Mouse (Mus musculus) limb, embryonic 11.5 days (tissue): ENCODE results near the gene Dennd1b. TPM values are rescaled to one million over a fixed set of nuclear protein-coding genes. Genes with fewer than 3 reads are reported as not detected.

Experiments used
- ATAC-seq: fragments of 200-750 bp; cut with Nextera tagmentation; 2 replicates; pipeline ENCODE4 v1.8.0; 2017; ENCODE audit warnings: low read depth; ENCODE audit not compliant: insufficient number of reproducible peaks, low FRiP score, low TSS enrichment
- DNase-seq: peaks from one replicate; pipeline ENCODE4 v3.0.0-alpha.2; 2015; ENCODE audit warnings: low spot score
- H3K27ac ChIP-seq: fragments of 300-500 bp; sonication (generic); replicated peaks from 2 replicates; pipeline ENCODE4 v1.5.1; 2014; ENCODE audit warnings: low read depth, mild to moderate bottlenecking, low read length
- H3K27me3 ChIP-seq: fragments of 300-500 bp; sonication (generic); 2 replicates; pipeline ENCODE4 v1.6.1; 2014; ENCODE audit warnings: mild to moderate bottlenecking, low read length, mixed read lengths; ENCODE audit not compliant: control insufficient read depth, insufficient read depth
- H3K36me3 ChIP-seq: fragments of 300-500 bp; sonication (generic); 2 replicates; pipeline ENCODE4 v1.6.1; 2014; ENCODE audit warnings: mild to moderate bottlenecking, low read length, moderate library complexity, mixed read lengths; ENCODE audit not compliant: control insufficient read depth, insufficient read depth
- H3K4me1 ChIP-seq: fragments of 300-500 bp; sonication (generic); 2 replicates; pipeline ENCODE4 v1.6.1; 2014; ENCODE audit warnings: low read length, mixed read lengths; ENCODE audit not compliant: control insufficient read depth, insufficient read depth
- H3K4me2 ChIP-seq: fragments of 300-500 bp; sonication (generic); 2 replicates; pipeline ENCODE4 v1.6.1; 2014; ENCODE audit warnings: low read depth, mild to moderate bottlenecking, moderate library complexity; ENCODE audit not compliant: severe bottlenecking
- H3K4me3 ChIP-seq: fragments of 300-500 bp; sonication (generic); 2 replicates; pipeline ENCODE4 v1.5.1; 2014; ENCODE audit warnings: low read depth, low read length
- H3K9ac ChIP-seq: fragments of 300-500 bp; sonication (generic); 2 replicates; pipeline ENCODE4 v1.6.1; 2014; ENCODE audit warnings: mild to moderate bottlenecking, low read length
- H3K9me3 ChIP-seq: fragments of 300-500 bp; sonication (generic); 2 replicates; pipeline ENCODE4 v1.6.1; 2016; ENCODE audit warnings: low read length; ENCODE audit not compliant: control insufficient read depth
- WGBS: fragments of 180-500 bp; shearing (Covaris S2); extraction: QIAGEN DNeasy Blood & Tissue Kit; methylation state at CpG from one replicate; pipeline ENCODE4 v1.1.7; 2014; 5-methylcytosine and 5-hydroxymethylcytosine counted together
- polyA plus RNA-seq: library from polyadenylated mRNA; unstranded; fragments of >200 nt; fragmentation: Nextera tagmentation; extraction: Ambion mirVana; gene quantifications from 2 replicates; pipeline ENCODE4 v1.2.1, GENCODE M21; 2014

Gene Dennd1b
- polyA plus RNA-seq, 1 experiment from 2014 or later = 11.6 TPM

GRCm38 (mm10) chr1:138984161-138984560 lies 20.9 kb downstream of the Dennd1b start:
- Histone ChIP-seq H3K4me1 (no peaks in the 10 kb centered on the region), H3K4me2 (no peak overlapping the region), H3K36me3 (no peaks in the 10 kb centered on the region), H3K9me3 (no peaks in the 10 kb centered on the region), H3K27me3 (no peaks in the 10 kb centered on the region), H3K4me3 (no peak overlapping the region), H3K27ac (no peak overlapping the region), H3K9ac (no peak overlapping the region)
- 93% methylated on average over 4 of the region's 4 CpGs for WGBS
- ATAC-seq (no peak), DNase-seq (no peak)

- Histone ChIP-seq H3K9ac (no peak overlapping the region), H3K27ac (no peak overlapping the region), H3K9me3 (no peaks in the 10 kb centered on the region), H3K36me3 (no peaks in the 10 kb centered on the region), H3K4me1 (no peaks in the 10 kb centered on the region), H3K4me2 (no peak overlapping the region), H3K4me3 (no peak overlapping the region), H3K27me3 (no peaks in the 10 kb centered on the region)
- 87% methylated on average over 5 of the region's 5 CpGs for WGBS
- DNase-seq (no peak), ATAC-seq (no peak)
These were observed 29.3 kb downstream of the Dennd1b start for GRCm38 (mm10) chr1:138992384-138993138.

- no peak overlapping the region for H3K4me2 ChIP-seq
- DNase-seq = no peak
- WGBS = 87% methylated on average over 6 of the region's 6 CpGs
- no peak overlapping the region for H3K27ac ChIP-seq
- no peak overlapping the region for H3K4me3 ChIP-seq
- no peaks in the 10 kb centered on the region for H3K4me1 ChIP-seq
- no peaks in the 10 kb centered on the region for H3K36me3 ChIP-seq
- no peak overlapping the region for H3K9ac ChIP-seq
- no peaks in the 10 kb centered on the region for H3K9me3 ChIP-seq
- no peaks in the 10 kb centered on the region for H3K27me3 ChIP-seq
- no peak for ATAC-seq
These were observed 32.6 kb downstream of the Dennd1b start for GRCm38 (mm10) chr1:138995621-138996380.

- Histone ChIP-seq H3K9ac (no peak overlapping the region), H3K4me1 (no peaks in the 10 kb centered on the region), H3K9me3 (no peaks in the 10 kb centered on the region), H3K36me3 (no peaks in the 10 kb centered on the region), H3K27me3 (no peaks in the 10 kb centered on the region), H3K4me2 (no peak overlapping the region), H3K27ac (no peak overlapping the region), H3K4me3 (no peak overlapping the region)
- DNase-seq (no peak), ATAC-seq (no peak)
- WGBS = 91% methylated on average over 2 of the region's 2 CpGs
These were observed 33.4 kb downstream of the Dennd1b start for GRCm38 (mm10) chr1:138996663-138997062.

GRCm38 (mm10) chr1:139000675-139001379 lies 37.6 kb downstream of the Dennd1b start:
- Histone ChIP-seq H3K27ac (no peak overlapping the region), H3K4me2 (no peak overlapping the region), H3K4me3 (no peak overlapping the region), H3K36me3 (no peaks in the 10 kb centered on the region), H3K9me3 (no peaks in the 10 kb centered on the region), H3K9ac (no peak overlapping the region), H3K27me3 (no peaks in the 10 kb centered on the region), H3K4me1 (no peaks in the 10 kb centered on the region)
- DNase-seq = no peak
- ATAC-seq = no peak
- 62% methylated on average over 9 of the region's 9 CpGs for WGBS

- 94% methylated on average over 2 of the region's 2 CpGs for WGBS
- Histone ChIP-seq H3K4me2 (no peak overlapping the region), H3K4me3 (no peak overlapping the region), H3K36me3 (no peaks in the 10 kb centered on the region), H3K4me1 (no peaks in the 10 kb centered on the region), H3K27me3 (no peaks in the 10 kb centered on the region), H3K9me3 (no peaks in the 10 kb centered on the region), H3K27ac (no peak overlapping the region), H3K9ac (no peak overlapping the region)
- no peak for ATAC-seq
- DNase-seq = no peak
These were observed 40.3 kb downstream of the Dennd1b start for GRCm38 (mm10) chr1:139003503-139003902.

- DNase-seq (no peak), ATAC-seq (no peak)
- H3K27me3 ChIP-seq = no peaks in the 10 kb centered on the region
- WGBS = 85% methylated on average over 1 of the region's 1 CpGs
- no peaks in the 10 kb centered on the region for H3K9me3 ChIP-seq
- H3K27ac ChIP-seq = no peak overlapping the region
- no peak overlapping the region for H3K9ac ChIP-seq
- H3K4me1 ChIP-seq = no peaks in the 10 kb centered on the region
- H3K36me3 ChIP-seq = no peaks in the 10 kb centered on the region
- H3K4me2 ChIP-seq = no peak overlapping the region
- no peak overlapping the region for H3K4me3 ChIP-seq
These were observed 42.8 kb downstream of the Dennd1b start for GRCm38 (mm10) chr1:139006000-139006399.

GRCm38 (mm10) chr1:139007475-139007874 lies 44.2 kb downstream of the Dennd1b start:
- ATAC-seq = no peak
- no peaks in the 10 kb centered on the region for H3K27me3 ChIP-seq
- DNase-seq = no peak
- no peaks in the 10 kb centered on the region for H3K9me3 ChIP-seq
- no peak overlapping the region for H3K9ac ChIP-seq
- H3K36me3 ChIP-seq = no peaks in the 10 kb centered on the region
- H3K27ac ChIP-seq = no peak overlapping the region
- no peak overlapping the region for H3K4me2 ChIP-seq
- H3K4me3 ChIP-seq = no peak overlapping the region
- H3K4me1 ChIP-seq = no peaks in the 10 kb centered on the region
- WGBS = 94% methylated on average over 3 of the region's 3 CpGs
